Mouse (Mus musculus) heart, embryonic 16.5 days (tissue): ENCODE measurements at regions not wholly inside any gene's neighbourhood (a gene's known extent, or its start where the extent isn't known, plus 50 kb on each side); places are given as distances from the start of the nearest gene placed in this dataset.

Source experiments
- ATAC-seq: fragments of 200-750 bp; cut with Nextera tagmentation; replicated peaks from 2 replicates; pipeline ENCODE4 v1.8.0; 2017; ENCODE audit warnings: moderate number of reproducible peaks; ENCODE audit not compliant: insufficient read depth, low FRiP score; ENCODE audit errors: extremely low read depth
- H3K27ac ChIP-seq: fragments of 300-500 bp; sonication (generic); 2 replicates; pipeline ENCODE4 v1.5.1; 2014; ENCODE audit warnings: mild to moderate bottlenecking, low read length, control low read depth, moderate library complexity
- H3K27me3 ChIP-seq: fragments of 300-500 bp; sonication (generic); 2 replicates; pipeline ENCODE4 v1.6.1; 2014; ENCODE audit warnings: low read length, mixed read lengths; ENCODE audit not compliant: control insufficient read depth, insufficient read depth
- H3K36me3 ChIP-seq: fragments of 300-500 bp; sonication (generic); 2 replicates; pipeline ENCODE4 v1.6.1; 2014; ENCODE audit not compliant: control insufficient read depth, insufficient read depth
- H3K4me1 ChIP-seq: fragments of 300-500 bp; sonication (generic); 2 replicates; pipeline ENCODE4 v1.6.1; 2014; ENCODE audit warnings: low read length, mixed read lengths; ENCODE audit not compliant: control insufficient read depth, insufficient read depth
- H3K4me2 ChIP-seq: fragments of 300-500 bp; sonication (generic); 2 replicates; pipeline ENCODE4 v1.6.1; 2014; ENCODE audit warnings: low read depth, mild to moderate bottlenecking, control low read depth, low read length
- H3K4me3 ChIP-seq: fragments of 300-500 bp; sonication (generic); 2 replicates; pipeline ENCODE4 v1.5.1; 2014; ENCODE audit warnings: mild to moderate bottlenecking, control low read depth, low read length
- H3K9ac ChIP-seq: fragments of 300-500 bp; sonication (generic); 2 replicates; pipeline ENCODE4 v1.6.1; 2014; ENCODE audit warnings: low read length, control low read depth
- H3K9me3 ChIP-seq: fragments of 300-500 bp; sonication (generic); replicated peaks from 2 replicates; pipeline ENCODE4 v1.6.1; 2016; ENCODE audit warnings: low read length; ENCODE audit not compliant: control insufficient read depth
- WGBS: fragments of 180-500 bp; shearing (Covaris S2); extraction: QIAGEN DNeasy Blood & Tissue Kit; methylation state at CpG from one replicate; pipeline ENCODE4 v1.1.7; 2014; 5-methylcytosine and 5-hydroxymethylcytosine counted together

GRCm38 (mm10) chr14:61931811-61932210, 324.6 kb downstream of the Kcnrg start:
- no peak overlapping the region for H3K27ac ChIP-seq
- 72% methylated on average over 8 of the region's 8 CpGs for WGBS
- no peaks in the 10 kb centered on the region for H3K4me1 ChIP-seq
- H3K27me3 ChIP-seq, result no peaks in the 10 kb centered on the region
- no peaks in the 10 kb centered on the region for H3K9me3 ChIP-seq
- no peak overlapping the region for H3K4me3 ChIP-seq
- H3K36me3 ChIP-seq, result no peaks in the 10 kb centered on the region
- H3K4me2 ChIP-seq, result no peak overlapping the region
- H3K9ac ChIP-seq, result no peak overlapping the region
- no peak for ATAC-seq

GRCm38 (mm10) chr14:61941682-61942081, 334.4 kb downstream of the Kcnrg start:
- Histone ChIP-seq H3K9ac (no peak overlapping the region), H3K9me3 (no peaks in the 10 kb centered on the region), H3K36me3 (no peaks in the 10 kb centered on the region), H3K4me3 (no peak overlapping the region), H3K27ac (no peak overlapping the region), H3K27me3 (no peaks in the 10 kb centered on the region), H3K4me1 (no peaks in the 10 kb centered on the region), H3K4me2 (no peak overlapping the region)
- ATAC-seq, result no peak
- WGBS, result 71% methylated on average over 7 of the region's 7 CpGs

- Histone ChIP-seq H3K27me3 (no peaks in the 10 kb centered on the region), H3K9ac (no peak overlapping the region), H3K4me2 (no peak overlapping the region), H3K4me3 (no peak overlapping the region), H3K4me1 (no peaks in the 10 kb centered on the region), H3K9me3 (no peaks in the 10 kb centered on the region), H3K27ac (no peak overlapping the region), H3K36me3 (no peaks in the 10 kb centered on the region)
- 56% methylated on average over 5 of the region's 5 CpGs for WGBS
- ATAC-seq, result no peak
Observed at GRCm38 (mm10) chr14:61945659-61946058, 338.4 kb downstream of the Kcnrg start.

DNA sequence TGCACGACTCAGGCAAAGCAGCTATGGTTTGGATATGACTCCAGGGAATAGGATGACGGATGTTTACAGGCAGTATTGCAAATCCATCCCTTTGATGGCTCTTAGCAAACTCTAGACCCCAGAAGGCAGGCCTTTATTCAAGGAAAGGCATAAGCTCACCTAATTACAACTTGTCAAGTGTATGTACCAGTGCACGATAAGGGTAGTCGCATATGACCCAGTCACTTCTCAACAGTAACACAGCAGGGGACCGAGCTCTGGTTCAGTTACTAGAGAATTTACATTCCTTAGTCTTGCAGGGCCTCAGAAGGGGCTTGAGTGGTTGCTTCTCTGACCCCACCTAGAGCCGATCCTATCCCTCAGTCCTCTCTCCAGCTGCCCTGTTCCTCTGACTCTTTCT, 342.2 kb downstream of the Kcnrg start:
- Histone ChIP-seq H3K27me3 (no peaks in the 10 kb centered on the region), H3K4me1 (no peaks in the 10 kb centered on the region), H3K9ac (no peak overlapping the region), H3K27ac (no peak overlapping the region), H3K36me3 (no peaks in the 10 kb centered on the region), H3K9me3 (no peaks in the 10 kb centered on the region), H3K4me3 (no peak overlapping the region), H3K4me2 (no peak overlapping the region)
- ATAC-seq, result no peak
- 64% methylated on average over 6 of the region's 6 CpGs for WGBS

DNA sequence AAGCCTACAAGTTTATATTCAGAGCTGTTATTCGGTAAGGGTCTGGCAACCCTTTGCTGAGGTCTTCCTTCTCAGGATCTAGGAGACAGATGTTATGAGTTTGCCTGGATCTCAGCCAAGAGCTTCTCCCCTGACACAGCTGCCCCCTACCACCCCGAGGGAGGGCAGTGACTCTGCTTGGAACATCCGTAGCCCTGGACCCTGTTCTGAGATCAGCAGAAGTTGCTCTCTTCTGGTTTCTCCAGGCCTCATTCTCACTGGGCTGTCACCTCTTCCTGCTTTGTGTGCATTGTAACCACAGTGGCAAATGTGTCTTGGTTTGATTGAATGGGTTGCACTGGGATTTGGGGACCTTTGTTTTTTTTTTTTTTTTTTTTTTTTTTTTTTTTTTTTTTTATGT, 342.4 kb upstream of the Rnaseh2b start:
- H3K27ac ChIP-seq, result no peak overlapping the region
- no peaks in the 10 kb centered on the region for H3K36me3 ChIP-seq

GRCm38 (mm10) chr14:61953029-61953428, 339.4 kb upstream of the Rnaseh2b start:
- no peak overlapping the region for H3K4me3 ChIP-seq
- no peaks in the 10 kb centered on the region for H3K36me3 ChIP-seq
- no peaks in the 10 kb centered on the region for H3K27me3 ChIP-seq
- H3K27ac ChIP-seq, result no peak overlapping the region
- no peak overlapping the region for H3K9ac ChIP-seq
- WGBS, result 89% methylated on average over 4 of the region's 4 CpGs
- H3K4me2 ChIP-seq, result no peak overlapping the region
- no peak for ATAC-seq
- H3K4me1 ChIP-seq, result no peaks in the 10 kb centered on the region
- no peaks in the 10 kb centered on the region for H3K9me3 ChIP-seq

More for the DNA sequence above, 342.4 kb upstream of the Rnaseh2b start:
- Histone ChIP-seq H3K9me3 (no peaks in the 10 kb centered on the region), H3K4me1 (no peaks in the 10 kb centered on the region), H3K4me2 (no peak overlapping the region), H3K27me3 (no peaks in the 10 kb centered on the region), H3K4me3 (no peak overlapping the region), H3K9ac (no peak overlapping the region)
- no peak for ATAC-seq
- WGBS, result 49% methylated on average over 3 of the region's 3 CpGs

GRCm38 (mm10) chr14:61955416-61955815, 337.0 kb upstream of the Rnaseh2b start:
- Histone ChIP-seq H3K36me3 (no peaks in the 10 kb centered on the region), H3K27ac (no peak overlapping the region), H3K4me1 (no peaks in the 10 kb centered on the region), H3K4me3 (no peak overlapping the region), H3K9me3 (no peaks in the 10 kb centered on the region), H3K4me2 (no peak overlapping the region), H3K9ac (no peak overlapping the region), H3K27me3 (no peaks in the 10 kb centered on the region)
- no peak for ATAC-seq

GRCm38 (mm10) chr14:61960243-61960957, 332.0 kb upstream of the Rnaseh2b start:
- no peak overlapping the region for H3K27ac ChIP-seq
- H3K4me3 ChIP-seq, result no peak overlapping the region
- H3K36me3 ChIP-seq, result no peaks in the 10 kb centered on the region
- ATAC-seq, result no peak
- 72% methylated on average over 4 of the region's 4 CpGs for WGBS
- no peak overlapping the region for H3K9ac ChIP-seq
- no peaks in the 10 kb centered on the region for H3K4me1 ChIP-seq
- no peak overlapping the region for H3K4me2 ChIP-seq
- H3K27me3 ChIP-seq, result no peaks in the 10 kb centered on the region
- no peaks in the 10 kb centered on the region; the same call in 1 of the 2 replicates for H3K9me3 ChIP-seq

GRCm38 (mm10) chr14:61968467-61968866, 323.9 kb upstream of the Rnaseh2b start:
- no peak overlapping the region for H3K4me3 ChIP-seq
- ATAC-seq, result no peak
- H3K27me3 ChIP-seq, result no peaks in the 10 kb centered on the region
- H3K9ac ChIP-seq, result no peak overlapping the region
- no peak overlapping the region for H3K4me2 ChIP-seq
- H3K27ac ChIP-seq, result no peak overlapping the region
- H3K36me3 ChIP-seq, result no peaks in the 10 kb centered on the region
- 89% methylated on average over 1 of the region's 1 CpGs for WGBS
- H3K9me3 ChIP-seq, result no peaks in the 10 kb centered on the region
- no peaks in the 10 kb centered on the region for H3K4me1 ChIP-seq
